Mouse (Mus musculus) midbrain, embryonic 13.5 days (tissue): ENCODE data around the gene Nkain4. TPM values are rescaled to one million over a fixed set of nuclear protein-coding genes. Genes with fewer than 3 reads are reported as not detected.

ENCODE experiments used
- ATAC-seq: fragments of 200-750 bp; cut with Nextera tagmentation; 2 replicates; pipeline ENCODE4 v1.8.0; 2017; ENCODE audit warnings: mild to moderate bottlenecking, moderate TSS enrichment, moderate library complexity
- H3K27ac ChIP-seq: fragments of 300-500 bp; sonication (generic); 2 replicates; pipeline ENCODE4 v1.5.1; 2015; ENCODE audit warnings: inconsistent platforms, mild to moderate bottlenecking, moderate library complexity
- H3K27me3 ChIP-seq: fragments of 300-500 bp; sonication (generic); 2 replicates; pipeline ENCODE4 v1.6.1; 2015; ENCODE audit warnings: mild to moderate bottlenecking, inconsistent platforms
- H3K36me3 ChIP-seq: fragments of 300-500 bp; sonication (generic); 2 replicates; pipeline ENCODE4 v1.6.1; 2015; ENCODE audit warnings: mild to moderate bottlenecking, inconsistent platforms
- H3K4me1 ChIP-seq: fragments of 300-500 bp; sonication (generic); replicated peaks from 2 replicates; pipeline ENCODE4 v1.6.1; 2015; ENCODE audit warnings: inconsistent platforms
- H3K4me2 ChIP-seq: fragments of 300-500 bp; sonication (generic); replicated peaks from 2 replicates; pipeline ENCODE4 v1.6.1; 2015; ENCODE audit warnings: moderate library complexity, mild to moderate bottlenecking, inconsistent platforms
- H3K4me3 ChIP-seq: fragments of 300-500 bp; sonication (generic); replicated peaks from 2 replicates; pipeline ENCODE4 v1.5.1; 2015; ENCODE audit warnings: mild to moderate bottlenecking, inconsistent platforms
- H3K9ac ChIP-seq: fragments of 300-500 bp; sonication (generic); replicated peaks from 2 replicates; pipeline ENCODE4 v1.6.1; 2015; ENCODE audit warnings: mild to moderate bottlenecking, inconsistent platforms
- H3K9me3 ChIP-seq: fragments of 300-500 bp; sonication (generic); 2 replicates; pipeline ENCODE4 v1.6.1; 2016; ENCODE audit warnings: mild to moderate bottlenecking, inconsistent platforms
- WGBS: fragments of 180-500 bp; shearing (Covaris S2); methylation state at CpG from one replicate; pipeline ENCODE4 v1.1.7; 2015; 5-methylcytosine and 5-hydroxymethylcytosine counted together
- polyA plus RNA-seq: library from polyadenylated mRNA; unstranded; fragments of >200 nt; fragmentation: Nextera tagmentation; extraction: Ambion mirVana; gene quantifications from 2 replicates; pipeline ENCODE4 v1.2.1, GENCODE M21; 2015

Nkain4 gene
- polyA plus RNA-seq, 1 experiment from 2014 or later, result 101 TPM

- Histone ChIP-seq H3K4me1 (peaks cover 19% of the 10 kb centered on the region), H3K4me3 (no peak overlapping the region), H3K27me3 (no peaks in the 10 kb centered on the region), H3K9me3 (no peaks in the 10 kb centered on the region), H3K9ac (no peak overlapping the region), H3K36me3 (peaks cover 39% of the 10 kb centered on the region), H3K27ac (no peak overlapping the region), H3K4me2 (no peak overlapping the region)
- ATAC-seq, result no peak
- 86% methylated on average over 2 of the region's 2 CpGs for WGBS
These were observed 31.1 kb upstream of the Nkain4 start for GRCm38 (mm10) chr2:180985635-180986034.

DNA sequence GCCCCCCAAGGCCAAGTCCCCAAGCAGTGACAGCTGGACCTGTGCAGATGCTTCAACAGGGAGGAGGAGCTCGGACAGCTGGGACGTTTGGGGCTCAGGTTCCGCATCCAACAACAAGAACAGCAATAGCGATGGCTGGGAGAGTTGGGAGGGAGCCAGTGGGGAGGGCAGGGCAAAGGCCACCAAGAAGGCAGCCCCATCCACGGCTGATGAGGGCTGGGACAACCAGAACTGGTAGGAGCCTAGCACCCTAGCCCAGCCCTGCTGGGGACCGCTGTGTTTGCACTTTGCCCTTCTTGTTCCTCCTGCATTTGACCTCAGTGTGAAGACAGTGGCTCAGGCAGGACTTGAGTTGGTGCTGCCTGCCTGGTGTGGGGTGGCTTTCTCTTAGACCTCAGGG is 26.6 kb upstream of the Nkain4 start:
- Histone ChIP-seq H3K27ac (no peak overlapping the region), H3K4me3 (no peak overlapping the region), H3K9me3 (no peaks in the 10 kb centered on the region), H3K4me2 (no peak overlapping the region), H3K36me3 (peaks cover 84% of the 10 kb centered on the region), H3K4me1 (no peaks in the 10 kb centered on the region), H3K27me3 (no peaks in the 10 kb centered on the region), H3K9ac (no peak overlapping the region)
- ATAC-seq, result no peak
- WGBS, result 83% methylated on average over 6 of the region's 6 CpGs

GRCm38 (mm10) chr2:180967010-180967763 is 12.7 kb upstream of the Nkain4 start, which contains the start of gene Arfgap1:
TSS of gene Arfgap1 (plus strand) at chr2:180967225.
- H3K36me3 ChIP-seq, result peaks cover 18% of the 10 kb centered on the region
- peak within 1 kb of the TSS; percentile 94 for H3K9ac ChIP-seq
- ATAC-seq, result peak; percentile 92
- under 1% methylated on average over 57 of the region's 57 CpGs for WGBS
- H3K4me2 ChIP-seq, result peak within 1 kb of the TSS; percentile 96
- peaks cover 30% of the 10 kb centered on the region for H3K4me1 ChIP-seq
- H3K4me3 ChIP-seq, result peak within 1 kb of the TSS; percentile 84
- no peaks in the 10 kb centered on the region for H3K9me3 ChIP-seq
- H3K27me3 ChIP-seq, result no peaks in the 10 kb centered on the region
- peak within 1 kb of the TSS; percentile 92 for H3K27ac ChIP-seq

GRCm38 (mm10) chr2:180966092-180966882 is 11.8 kb upstream of the Nkain4 start:
- H3K4me2 ChIP-seq, result peak overlapping the region; percentile 96
- peak overlapping the region; percentile 84 for H3K4me3 ChIP-seq
- peak overlapping the region; percentile 92 for H3K27ac ChIP-seq
- 17% methylated on average over 14 of the region's 14 CpGs for WGBS
- no peaks in the 10 kb centered on the region for H3K27me3 ChIP-seq
- H3K4me1 ChIP-seq, result peaks cover 30% of the 10 kb centered on the region
- peaks cover 9% of the 10 kb centered on the region for H3K36me3 ChIP-seq
- peak overlapping the region; percentile 94 for H3K9ac ChIP-seq
- ATAC-seq, result no peak
- H3K9me3 ChIP-seq, result no peaks in the 10 kb centered on the region

GRCm38 (mm10) chr2:180963956-180964355 is 9.5 kb upstream of the Nkain4 start:
- 4% methylated on average over 5 of the region's 5 CpGs for WGBS
- Histone ChIP-seq H3K9me3 (no peaks in the 10 kb centered on the region), H3K36me3 (0 out of 2 replicates have a peak, but pooled peaks cover 2% of the 10 kb centered on the region), H3K27ac (no peak overlapping the region), H3K4me3 (no peak overlapping the region), H3K4me1 (peaks cover 27% of the 10 kb centered on the region), H3K9ac (no peak overlapping the region), H3K4me2 (no peak overlapping the region), H3K27me3 (no peaks in the 10 kb centered on the region)
- ATAC-seq, result no peak

GRCm38 (mm10) chr2:180962616-180963308 is 8.3 kb upstream of the Nkain4 start:
- Histone ChIP-seq H3K4me1 (peaks cover 15% of the 10 kb centered on the region), H3K27ac (no peak overlapping the region), H3K9me3 (no peaks in the 10 kb centered on the region), H3K9ac (no peak overlapping the region), H3K4me3 (no peak overlapping the region), H3K36me3 (no peaks in the 10 kb centered on the region), H3K4me2 (no peak overlapping the region), H3K27me3 (no peaks in the 10 kb centered on the region)
- 77% methylated on average over 2 of the region's 2 CpGs for WGBS
- ATAC-seq, result no peak

GRCm38 (mm10) chr2:180960187-180960586 is 5.7 kb upstream of the Nkain4 start:
- H3K9me3 ChIP-seq, result no peaks in the 10 kb centered on the region
- peaks cover 9% of the 10 kb centered on the region for H3K4me1 ChIP-seq
- no peak overlapping the region for H3K4me3 ChIP-seq
- H3K36me3 ChIP-seq, result no peaks in the 10 kb centered on the region
- no peaks in the 10 kb centered on the region for H3K27me3 ChIP-seq
- no peak overlapping the region for H3K9ac ChIP-seq
- no peak overlapping the region for H3K4me2 ChIP-seq
- ATAC-seq, result no peak
- 79% methylated on average over 3 of the region's 3 CpGs for WGBS
- H3K27ac ChIP-seq, result no peak overlapping the region

- peaks cover 14% of the 10 kb centered on the region for H3K4me1 ChIP-seq
- H3K4me2 ChIP-seq, result no peak overlapping the region
- no peak overlapping the region for H3K4me3 ChIP-seq
- no peaks in the 10 kb centered on the region for H3K9me3 ChIP-seq
- 76% methylated on average over 7 of the region's 7 CpGs for WGBS
- no peak overlapping the region for H3K27ac ChIP-seq
- H3K27me3 ChIP-seq, result no peaks in the 10 kb centered on the region
- H3K9ac ChIP-seq, result no peak overlapping the region
- no peak for ATAC-seq
- no peaks in the 10 kb centered on the region for H3K36me3 ChIP-seq
These were observed 5.1 kb upstream of the Nkain4 start for GRCm38 (mm10) chr2:180959605-180960004.

DNA sequence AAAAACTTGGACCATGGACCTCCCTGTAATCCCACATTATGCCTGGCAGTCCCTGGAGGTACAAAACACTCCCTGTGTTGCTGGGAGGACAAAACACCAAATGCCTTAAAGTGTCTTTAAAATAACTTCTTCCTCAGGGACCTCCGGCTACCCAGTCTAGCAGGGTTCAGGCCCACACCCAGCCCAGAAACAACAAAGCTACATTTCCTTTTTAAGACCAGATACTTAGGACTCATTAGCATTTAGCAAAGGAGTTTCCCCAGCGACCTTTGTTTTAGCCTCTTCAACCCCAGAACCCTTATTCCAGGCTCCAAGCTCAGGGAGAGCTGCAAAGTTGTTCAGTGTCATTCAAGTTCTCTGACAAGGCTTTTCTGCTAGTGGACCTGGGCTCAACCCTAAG is 861 bp downstream of the Nkain4 start:
- 4% methylated on average over 2 of the region's 2 CpGs for WGBS
- Histone ChIP-seq H3K27ac (peak overlapping the region; percentile 97), H3K4me1 (peaks cover 57% of the 10 kb centered on the region), H3K27me3 (no peaks in the 10 kb centered on the region), H3K4me3 (peak overlapping the region; percentile 70), H3K9me3 (no peaks in the 10 kb centered on the region), H3K4me2 (peak overlapping the region; percentile 70), H3K36me3 (no peaks in the 10 kb centered on the region), H3K9ac (peak overlapping the region; percentile 84)
- ATAC-seq, result no peak

GRCm38 (mm10) chr2:180952731-180953171 is 1.7 kb downstream of the Nkain4 start:
- WGBS, result 3% methylated on average over 9 of the region's 9 CpGs
- peak overlapping the region; percentile 84 for H3K9ac ChIP-seq
- ATAC-seq, result peak; percentile 40; the same call in 1 of the 2 replicates
- H3K9me3 ChIP-seq, result no peaks in the 10 kb centered on the region
- H3K36me3 ChIP-seq, result no peaks in the 10 kb centered on the region; the same call in 1 of the 2 replicates
- peaks cover 57% of the 10 kb centered on the region for H3K4me1 ChIP-seq
- H3K27me3 ChIP-seq, result no peaks in the 10 kb centered on the region
- peak overlapping the region; percentile 97 for H3K27ac ChIP-seq
- H3K4me3 ChIP-seq, result peak overlapping the region; percentile 70
- H3K4me2 ChIP-seq, result peak overlapping the region; percentile 70

DNA sequence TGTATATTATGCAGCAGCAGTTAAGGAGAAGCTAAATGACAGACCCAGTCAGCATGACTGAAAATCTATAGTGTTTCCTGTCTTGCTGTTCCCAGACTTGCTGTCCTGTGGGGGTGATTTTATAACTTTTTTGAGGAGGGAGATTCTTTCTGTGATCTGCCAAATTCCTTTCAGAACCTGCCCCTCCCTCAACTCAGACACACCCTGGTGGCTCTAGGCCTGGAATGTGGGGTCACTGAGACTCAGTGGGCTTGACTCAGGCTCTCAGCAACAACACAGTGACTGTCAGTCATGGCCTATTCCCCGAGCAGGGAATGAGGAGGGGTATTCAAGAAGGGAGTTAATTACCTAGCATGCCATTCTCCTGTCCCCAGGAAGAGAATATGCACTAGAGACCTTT is 4.6 kb downstream of the Nkain4 start:
- H3K4me2 ChIP-seq, result no peak overlapping the region
- H3K9me3 ChIP-seq, result no peaks in the 10 kb centered on the region
- peaks cover 51% of the 10 kb centered on the region for H3K4me1 ChIP-seq
- no peak overlapping the region for H3K27ac ChIP-seq
- H3K4me3 ChIP-seq, result no peak overlapping the region
- no peaks in the 10 kb centered on the region for H3K27me3 ChIP-seq
- WGBS, result 36% methylated on average over 1 of the region's 1 CpGs
- no peaks in the 10 kb centered on the region; the same call in none of the 2 replicates for H3K36me3 ChIP-seq
- ATAC-seq, result no peak
- no peak overlapping the region for H3K9ac ChIP-seq

DNA sequence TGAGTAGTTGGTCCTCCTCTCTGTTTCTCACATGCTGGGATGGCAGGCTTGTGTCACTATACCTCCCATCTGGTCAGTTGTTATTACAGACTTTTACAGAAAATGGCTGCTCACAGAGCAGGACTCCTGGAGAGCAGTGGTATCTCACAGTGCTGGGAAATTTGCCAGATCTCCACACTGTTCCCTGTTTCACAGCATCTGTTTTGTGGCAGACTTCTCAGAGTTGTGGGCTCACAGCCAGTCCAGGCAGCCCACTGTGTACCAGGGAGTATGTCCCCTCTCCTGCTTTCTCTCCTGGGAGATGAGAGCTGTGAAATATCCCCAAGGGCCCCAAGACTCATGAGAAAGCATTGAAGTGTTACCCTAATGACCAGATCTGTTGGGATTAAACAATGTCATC is 12.6 kb downstream of the Nkain4 start:
- H3K36me3 ChIP-seq, result peaks cover 36% of the 10 kb centered on the region
- no peak overlapping the region for H3K27ac ChIP-seq
- ATAC-seq, result no peak
- no peak overlapping the region for H3K4me3 ChIP-seq
- H3K4me1 ChIP-seq, result no peaks in the 10 kb centered on the region
- no peaks in the 10 kb centered on the region for H3K27me3 ChIP-seq
- H3K9me3 ChIP-seq, result no peaks in the 10 kb centered on the region
- H3K9ac ChIP-seq, result no peak overlapping the region
- no peak overlapping the region for H3K4me2 ChIP-seq
